Mouse (Mus musculus) embryonic facial prominence, embryonic 10.5 days (tissue): ENCODE measurements around the gene Cd209e. TPM values are rescaled to one million over a fixed set of nuclear protein-coding genes. Genes with fewer than 3 reads are reported as not detected.
"Not testable (repeated sequence)": the region's sequence is repeated elsewhere in the genome, so short reads cannot be mapped to it uniquely, and the experiment has no call there.

Source experiments
- DNase-seq: peaks from one replicate; pipeline ENCODE4 v3.0.0-alpha.2; 2017; ENCODE audit warnings: low spot score
- H3K27ac ChIP-seq: fragments of 300-500 bp; sonication (generic); replicated peaks from 2 replicates; pipeline ENCODE4 v1.5.1; 2016; ENCODE audit warnings: mild to moderate bottlenecking
- H3K27me3 ChIP-seq: fragments of 300-500 bp; sonication (generic); replicated peaks from 2 replicates; pipeline ENCODE4 v1.6.1; 2016; ENCODE audit warnings: low read depth, mild to moderate bottlenecking; ENCODE audit not compliant: poor library complexity, severe bottlenecking
- H3K36me3 ChIP-seq: fragments of 300-500 bp; sonication (generic); replicated peaks from 2 replicates; pipeline ENCODE4 v1.6.1; 2016; ENCODE audit warnings: mild to moderate bottlenecking, moderate library complexity
- H3K4me1 ChIP-seq: fragments of 300-500 bp; sonication (generic); 2 replicates; pipeline ENCODE4 v1.6.1; 2016
- H3K4me3 ChIP-seq: fragments of 300-500 bp; sonication (generic); 2 replicates; pipeline ENCODE4 v1.5.1; 2016; ENCODE audit warnings: mild to moderate bottlenecking, moderate library complexity
- H3K9me3 ChIP-seq: fragments of 300-500 bp; sonication (generic); 2 replicates; pipeline ENCODE4 v1.6.1; 2016; ENCODE audit warnings: mild to moderate bottlenecking
- WGBS: fragments of 180-500 bp; shearing (Covaris S2); methylation state at CpG from one replicate; pipeline ENCODE4 v1.1.7; 2016; 5-methylcytosine and 5-hydroxymethylcytosine counted together
- polyA plus RNA-seq: library from polyadenylated mRNA; unstranded; fragments of >200 nt; fragmentation: Nextera tagmentation; extraction: Ambion mirVana; gene quantifications from 2 replicates; pipeline ENCODE4 v1.2.1, GENCODE M21; 2016

Gene Cd209e
- not detected in 2 replicates for polyA plus RNA-seq

GRCm38 (mm10) chr8:3854209-3854608 lies at the start of gene Cd209e:
Cd209e (minus strand) TSS chr8:3854309.
- Histone ChIP-seq H3K36me3 (no peaks in the 10 kb centered on the region), H3K9me3 (peaks cover 15% of the 10 kb centered on the region; the same call in 1 of the 2 replicates), H3K27ac (no peak within 1 kb of the TSS), H3K4me1 (no peaks in the 10 kb centered on the region), H3K27me3 (no peaks in the 10 kb centered on the region), H3K4me3 (no peak within 1 kb of the TSS)
- DNase-seq, result no peak
- 72% methylated on average over 2 of the region's 2 CpGs for WGBS

DNA sequence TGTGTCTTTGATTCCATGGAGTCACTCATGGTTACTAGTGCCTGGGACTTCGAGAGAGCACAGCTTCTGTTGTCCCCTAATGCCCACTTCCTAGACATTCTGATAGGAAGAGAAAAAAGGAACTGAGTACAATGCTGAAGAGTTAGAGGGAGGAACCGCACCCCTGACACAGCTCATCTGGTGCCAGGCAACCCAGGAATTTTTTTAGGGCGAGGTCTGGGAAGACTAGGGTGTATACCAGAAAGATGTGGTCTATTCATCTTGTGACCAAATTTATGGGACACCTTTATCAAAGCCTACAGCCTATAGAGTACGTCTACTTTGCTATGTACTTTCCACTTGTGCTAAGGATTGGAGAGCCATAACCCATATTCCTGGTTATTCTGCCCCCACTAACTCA lies 24.3 kb upstream of the Cd209e start, which contains the start of gene Cd209d:
TSS of gene Cd209d (minus strand) at position 101 of the 400 bp plus-strand sequence.
- Histone ChIP-seq H3K9me3 (peaks cover 32% of the 10 kb centered on the region), H3K36me3 (no peaks in the 10 kb centered on the region), H3K27ac (no peak within 1 kb of the TSS), H3K4me3 (no peak within 1 kb of the TSS), H3K27me3 (no peaks in the 10 kb centered on the region), H3K4me1 (no peaks in the 10 kb centered on the region)
- WGBS, result 78% methylated on average over 4 of the region's 4 CpGs
- no peak for DNase-seq

DNA sequence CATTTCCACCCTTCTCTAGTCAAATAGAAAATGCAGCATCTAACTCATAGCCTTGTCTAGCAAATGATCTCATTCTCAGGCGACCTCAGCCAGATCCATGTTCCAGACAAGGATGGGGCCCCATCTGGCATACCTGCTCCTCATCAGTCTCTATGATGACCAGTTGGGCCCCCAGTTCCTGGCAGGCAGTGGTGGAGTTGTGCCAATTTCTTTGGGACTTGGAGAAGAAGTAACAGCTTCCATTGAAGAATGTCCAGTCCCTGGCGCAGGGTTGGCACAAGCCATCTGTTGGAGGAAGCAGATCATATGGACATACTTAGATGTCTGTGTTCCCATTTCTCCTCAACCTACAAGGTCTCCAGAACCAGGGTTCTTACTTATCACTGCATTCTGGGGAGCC lies 22.0 kb upstream of the Cd209e start:
- H3K36me3 ChIP-seq, result no peaks in the 10 kb centered on the region
- H3K27me3 ChIP-seq, result no peaks in the 10 kb centered on the region
- H3K27ac ChIP-seq, result no peak overlapping the region
- no peaks in the 10 kb centered on the region for H3K4me1 ChIP-seq
- DNase-seq, result no peak
- peaks cover 45% of the 10 kb centered on the region for H3K9me3 ChIP-seq
- 87% methylated on average over 2 of the region's 2 CpGs for WGBS
- no peak overlapping the region for H3K4me3 ChIP-seq

DNA sequence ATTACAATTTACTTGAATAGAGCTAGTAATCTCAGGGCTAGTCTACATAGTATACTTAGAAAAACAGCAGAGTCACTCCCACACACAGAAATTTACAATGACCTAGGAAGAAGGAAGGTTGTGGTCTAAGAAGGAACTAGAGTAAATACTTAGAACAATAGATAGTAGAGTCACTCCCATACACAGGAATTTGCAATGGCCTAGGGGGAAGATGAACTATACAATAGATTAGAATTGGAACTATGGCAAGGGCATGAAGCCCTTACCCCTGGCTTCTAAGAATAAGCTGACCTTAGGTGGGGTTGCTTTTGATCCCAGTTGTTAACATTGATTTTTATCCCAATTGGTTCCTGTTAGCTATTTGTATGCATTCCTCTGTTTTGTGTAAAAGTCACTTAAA lies 8.6 kb upstream of the Cd209e start:
- not testable (repeated sequence) for H3K4me3 ChIP-seq
- H3K9me3 ChIP-seq, result peaks cover 36% of the 10 kb centered on the region; the same call in 1 of the 2 replicates

DNA sequence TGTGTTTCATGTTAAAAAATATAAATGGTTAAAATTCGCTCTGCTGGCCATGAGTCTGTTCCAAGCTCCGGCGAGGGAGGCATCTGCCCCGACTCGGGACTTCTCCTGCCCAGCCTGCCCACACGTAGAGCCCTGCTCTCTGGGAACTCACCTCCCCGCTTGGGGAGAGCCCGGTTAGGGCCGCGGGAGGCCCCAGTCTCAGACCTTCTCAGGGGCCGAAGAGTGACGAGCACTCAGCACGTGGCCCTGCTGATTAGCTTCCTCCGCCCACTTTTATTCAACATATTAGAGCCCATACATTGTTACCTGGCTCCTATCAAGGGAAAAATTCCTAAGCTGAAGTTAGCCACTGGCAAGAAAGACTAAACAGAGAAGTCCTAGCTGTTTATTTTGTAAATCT lies 51.0 kb downstream of the Cd209e start:
- H3K27ac ChIP-seq, result no peak overlapping the region

More for the DNA sequence above, 8.6 kb upstream of the Cd209e start:
- H3K27ac ChIP-seq, DNase-seq, H3K27me3 ChIP-seq, H3K36me3 ChIP-seq, H3K4me1 ChIP-seq: not testable (repeated sequence)

More for the DNA sequence above, 51.0 kb downstream of the Cd209e start:
- Histone ChIP-seq H3K4me1 (no peaks in the 10 kb centered on the region), H3K4me3 (no peak overlapping the region), H3K36me3 (no peaks in the 10 kb centered on the region), H3K9me3 (peaks cover 45% of the 10 kb centered on the region), H3K27me3 (no peaks in the 10 kb centered on the region)
- 87% methylated on average over 14 of the region's 14 CpGs for WGBS
- no peak for DNase-seq

Other genes with a start within 250 kb of the Cd209e start
- 75.5 and 77.6 TPM in 2 replicates for gene Xab2, start 233.0 kb downstream of the Cd209e start, polyA plus RNA-seq
- gene Pet100, start 232.8 kb downstream of the Cd209e start, polyA plus RNA-seq, result 85.2 and 88.9 TPM in 2 replicates
- gene Pcp2, start 228.8 kb downstream of the Cd209e start, polyA plus RNA-seq, result 1.1 and 1.7 TPM in 2 replicates
- 41.9 and 42.0 TPM in 2 replicates for gene Stxbp2, start 223.4 kb downstream of the Cd209e start, polyA plus RNA-seq
- 0.24 and 0.39 TPM in 2 replicates for gene Retn, start 198.5 kb downstream of the Cd209e start, polyA plus RNA-seq
- gene Mcemp1, start 188.6 kb downstream of the Cd209e start, polyA plus RNA-seq, result 0.12 TPM in 1 of 2 replicates, not detected in the other
- 7.3 and 8.2 TPM in 2 replicates for gene Fcor, start 181.9 kb downstream of the Cd209e start, polyA plus RNA-seq
- 44.6 and 46.8 TPM in 2 replicates for gene Trappc5, start 178.0 kb downstream of the Cd209e start, polyA plus RNA-seq
- gene Fcer2a, start 160.1 kb downstream of the Cd209e start, polyA plus RNA-seq, result 0.32 and 0.36 TPM in 2 replicates
- gene Clec4g, start 133.7 kb downstream of the Cd209e start, polyA plus RNA-seq, result 0.16 and 0.20 TPM in 2 replicates
- gene Cd209a, start 105.3 kb downstream of the Cd209e start, polyA plus RNA-seq, result not detected in 2 replicates
- not detected in 2 replicates for gene Cd209d, start 24.2 kb upstream of the Cd209e start, polyA plus RNA-seq
- not detected in 2 replicates for gene Cd209b, start 72.5 kb upstream of the Cd209e start, polyA plus RNA-seq
- 0.48 and 0.74 TPM in 2 replicates for gene Cd209c, start 100.4 kb upstream of the Cd209e start, polyA plus RNA-seq